Mouse (Mus musculus) C2C12 (cell line): ENCODE results near the gene Rbms2. TPM values are rescaled to one million over a fixed set of nuclear protein-coding genes. Genes with fewer than 3 reads are reported as not detected.
"Not testable (repeated sequence)": the region's sequence is repeated elsewhere in the genome, so short reads cannot be mapped to it uniquely, and the experiment has no call there.

Source experiments
- H3K27me3 ChIP-seq: one replicate; pipeline ENCODE4 v1.6.1; 2011; ENCODE audit not compliant: control insufficient read depth, insufficient read depth, insufficient read length
- H3K36me3 ChIP-seq: one replicate; pipeline ENCODE4 v1.6.1; 2011; ENCODE audit not compliant: control insufficient read depth, insufficient read depth
- H3K4me3 ChIP-seq: one replicate; pipeline ENCODE4 v1.5.1; 2011; ENCODE audit warnings: mild to moderate bottlenecking, control low read depth; ENCODE audit not compliant: poor library complexity, insufficient read depth, severe bottlenecking
- H3K79me2 ChIP-seq: one replicate; pipeline ENCODE4 v1.6.1; 2011; ENCODE audit not compliant: control insufficient read depth, insufficient read depth
- H3K79me3 ChIP-seq: one replicate; pipeline ENCODE4 v1.6.1; 2011; ENCODE audit warnings: low read depth, control low read depth
- H3ac ChIP-seq: one replicate; pipeline ENCODE3; 2011; ENCODE audit warnings: low read depth; ENCODE audit not compliant: control insufficient read depth, insufficient read length
- CEBPB ChIP-seq: IDR thresholded peaks from one replicate; pipeline ENCODE4 v1.6.1; 2011; ENCODE audit warnings: low read depth, mild to moderate bottlenecking, control low read depth, moderate library complexity
- CTCF ChIP-seq: IDR thresholded peaks from one replicate; pipeline ENCODE4 v1.5.1; 2011; ENCODE audit not compliant: control insufficient read depth, insufficient read depth, insufficient read length
- FOSL1 ChIP-seq: IDR thresholded peaks from one replicate; pipeline ENCODE4 v1.8.0; 2011; ENCODE audit warnings: mild to moderate bottlenecking, low read length; ENCODE audit not compliant: poor library complexity, insufficient read depth, severe bottlenecking
- MAX ChIP-seq: IDR thresholded peaks from one replicate; pipeline ENCODE4 v1.6.1; 2011; ENCODE audit warnings: mild to moderate bottlenecking, control low read depth
- MYOD1 ChIP-seq: IDR thresholded peaks from one replicate; pipeline ENCODE4 v1.6.1; 2011; ENCODE audit warnings: low read depth; ENCODE audit not compliant: control insufficient read depth, insufficient read length
- MYOG ChIP-seq: IDR thresholded peaks from one replicate; pipeline ENCODE4 v1.6.1; 2011; ENCODE audit not compliant: control insufficient read depth, insufficient read length; ENCODE audit errors: extremely low read depth
- USF1 ChIP-seq: IDR thresholded peaks from one replicate; pipeline ENCODE4 v1.6.1; 2011; ENCODE audit warnings: low read depth, mild to moderate bottlenecking, control low read depth, moderate library complexity
- polyA plus RNA-seq: library from polyadenylated mRNA; unstranded; fragments of >200 nt; fragmentation: generic; extraction: Trizol; gene quantifications from one replicate; pipeline ENCODE4 v1.2.1, GENCODE M21; 2012; ENCODE audit warnings: missing spikeins

The Rbms2 gene
- polyA plus RNA-seq, 1 experiment, result 61.4 TPM

DNA sequence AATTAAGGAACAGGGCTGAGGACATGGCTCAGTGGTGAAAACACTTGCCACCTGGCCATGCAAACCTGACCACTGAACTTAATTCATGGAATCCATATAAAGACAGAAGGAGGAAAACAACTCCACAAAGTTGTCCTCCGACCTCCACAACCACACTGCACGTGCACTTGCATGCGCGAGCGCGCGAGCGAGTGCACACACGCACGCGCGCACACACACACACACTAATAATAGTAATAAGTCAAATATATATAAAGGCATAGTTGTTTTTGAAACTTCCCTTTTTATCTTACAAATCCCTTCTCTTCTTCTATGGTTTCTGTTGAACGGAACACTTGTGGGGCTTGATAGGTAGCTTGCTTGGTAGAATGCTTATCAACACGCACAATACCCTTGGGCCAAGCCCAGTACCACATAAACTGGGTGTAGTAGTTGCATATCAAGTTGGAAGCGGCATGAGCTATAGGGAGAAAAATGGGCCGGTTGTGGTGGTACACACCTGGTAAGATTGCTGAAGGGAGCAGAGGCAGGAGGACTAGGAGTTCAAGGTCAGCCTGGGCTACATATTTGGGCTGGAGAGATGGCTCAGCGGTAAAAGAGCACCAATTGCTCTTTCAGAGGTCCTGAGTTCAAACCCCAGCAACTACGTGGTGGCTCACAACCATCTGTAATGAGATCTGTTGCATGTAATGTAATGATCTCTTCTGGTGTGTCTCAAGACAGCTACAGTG, 38.5 kb upstream of the Rbms2 start:
- TF ChIP-seq USF1, result no peak
- Histone ChIP-seq H3K27me3 (peaks cover 3% of the 10 kb centered on the region), H3K79me3 (no peaks in the 10 kb centered on the region), H3K79me2 (no peaks in the 10 kb centered on the region), H3ac (no peak overlapping the region), H3K36me3 (no peaks in the 10 kb centered on the region), H3K4me3 (no peak overlapping the region)

DNA sequence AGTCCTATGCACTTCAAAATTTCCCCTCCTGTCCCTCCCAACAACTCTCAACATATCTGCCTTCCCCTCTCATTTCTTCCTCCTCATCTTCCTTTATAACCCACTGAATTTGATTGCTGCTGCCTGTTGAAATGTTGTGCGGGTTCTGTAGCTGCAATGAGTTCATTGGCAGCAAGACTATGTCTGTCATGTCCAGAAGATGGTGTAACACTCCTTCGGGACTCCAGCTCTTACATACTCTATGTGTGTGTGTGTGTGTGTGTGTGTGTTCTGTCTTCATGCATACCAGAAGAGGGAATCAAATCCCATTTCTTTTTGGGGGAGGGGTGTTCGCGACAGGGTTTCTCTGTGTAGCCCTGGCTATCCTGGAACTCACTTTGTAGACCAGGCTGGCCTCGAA, 34.9 kb upstream of the Rbms2 start:
- TF ChIP-seq MYOG (no peak), CEBPB (no peak), CTCF (no peak), MAX (no peak), MYOD1 (no peak), USF1 (no peak), FOSL1 (no peak)
- Histone ChIP-seq H3K27me3 (no peaks in the 10 kb centered on the region), H3K79me3 (peaks cover 13% of the 10 kb centered on the region), H3K36me3 (peaks cover 4% of the 10 kb centered on the region), H3K4me3 (no peak overlapping the region), H3K79me2 (peaks cover 14% of the 10 kb centered on the region), H3ac (no peak overlapping the region)

DNA sequence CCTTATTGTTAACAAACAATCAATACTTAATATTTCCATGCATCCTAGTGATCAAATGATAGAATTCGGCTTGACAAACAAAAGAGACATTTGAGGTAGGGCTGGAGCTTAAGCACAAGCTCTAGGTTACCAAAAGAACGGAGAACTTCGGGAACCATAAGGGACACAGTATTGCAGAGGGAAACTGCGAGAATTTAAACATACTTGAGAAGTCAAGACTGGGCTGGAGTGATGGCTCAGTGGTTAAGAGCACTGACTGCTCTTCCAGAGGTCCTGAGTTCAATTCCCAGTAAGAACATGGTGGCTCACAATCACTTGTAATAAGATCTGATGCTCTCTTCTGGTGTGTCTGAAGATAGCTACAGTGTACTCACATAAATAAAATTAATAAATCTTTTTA, 34.0 kb upstream of the Rbms2 start:
- H3K27me3 ChIP-seq, H3K36me3 ChIP-seq, H3K4me3 ChIP-seq, H3ac ChIP-seq: not testable (repeated sequence)
- peaks cover 13% of the 10 kb centered on the region for H3K79me3 ChIP-seq
- H3K79me2 ChIP-seq, result peaks cover 23% of the 10 kb centered on the region

DNA sequence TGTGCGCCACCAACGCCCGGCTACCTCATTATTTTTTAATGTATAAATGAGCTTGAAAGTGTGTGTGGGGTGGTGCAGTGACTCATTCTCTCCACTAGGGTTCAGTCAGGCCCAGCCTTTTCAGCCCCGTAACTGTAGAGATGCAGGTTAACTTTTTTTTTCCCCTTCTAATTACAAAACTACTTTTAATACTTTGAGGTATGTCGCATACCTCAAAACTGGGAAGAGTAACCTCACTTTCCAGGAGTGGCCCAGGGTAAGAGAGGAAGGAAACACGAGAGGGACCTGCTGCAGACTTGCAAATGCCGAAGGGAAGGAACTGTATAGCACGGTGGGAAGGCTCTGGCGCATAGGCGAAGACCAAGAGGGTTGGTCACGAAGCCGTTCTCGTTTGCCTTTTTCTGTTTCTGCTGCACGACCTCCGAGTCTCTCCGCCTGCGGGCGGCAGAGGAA, 32.8 kb upstream of the Rbms2 start:
- no peak for TF ChIP-seq FOSL1
- no peak for TF ChIP-seq MYOD1
- TF ChIP-seq MYOG, result no peak
- no peak for TF ChIP-seq MAX
- TF ChIP-seq CTCF, result no peak
- no peak for TF ChIP-seq USF1
- no peak for TF ChIP-seq CEBPB
- peaks cover 26% of the 10 kb centered on the region for H3K79me2 ChIP-seq
- H3K79me3 ChIP-seq, result peaks cover 13% of the 10 kb centered on the region
- H3ac ChIP-seq, result no peak overlapping the region
- H3K36me3 ChIP-seq, result peaks cover 6% of the 10 kb centered on the region
- no peaks in the 10 kb centered on the region for H3K27me3 ChIP-seq
- H3K4me3 ChIP-seq, result no peak overlapping the region

DNA sequence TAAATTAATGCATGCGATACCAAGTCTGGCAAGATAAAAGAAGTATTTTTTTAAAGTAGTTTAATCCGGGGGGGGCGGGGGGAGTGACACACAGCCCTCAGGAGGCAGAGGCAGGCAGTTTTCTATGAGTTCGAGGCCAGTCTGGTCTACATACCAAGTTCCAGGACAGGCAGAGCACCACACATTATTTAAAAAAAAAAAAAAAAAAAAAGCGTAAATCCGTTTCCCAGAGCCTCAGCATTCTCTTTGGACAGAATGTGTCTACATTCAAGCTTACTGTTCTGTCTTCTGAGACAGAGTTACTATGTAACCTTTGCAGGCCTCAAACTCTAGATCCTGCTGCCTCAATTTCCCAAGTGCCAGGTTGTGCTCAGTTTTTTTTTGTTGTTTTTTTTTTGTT, 32.1 kb upstream of the Rbms2 start:
- Histone ChIP-seq H3K79me2 (peaks cover 26% of the 10 kb centered on the region), H3K4me3 (peak overlapping the region; percentile 67), H3ac (no peak overlapping the region), H3K79me3 (peaks cover 13% of the 10 kb centered on the region), H3K36me3 (peaks cover 6% of the 10 kb centered on the region), H3K27me3 (no peaks in the 10 kb centered on the region)
- TF ChIP-seq FOSL1 (no peak), USF1 (no peak), MAX (no peak), MYOD1 (no peak), MYOG (no peak), CEBPB (no peak), CTCF (no peak)

DNA sequence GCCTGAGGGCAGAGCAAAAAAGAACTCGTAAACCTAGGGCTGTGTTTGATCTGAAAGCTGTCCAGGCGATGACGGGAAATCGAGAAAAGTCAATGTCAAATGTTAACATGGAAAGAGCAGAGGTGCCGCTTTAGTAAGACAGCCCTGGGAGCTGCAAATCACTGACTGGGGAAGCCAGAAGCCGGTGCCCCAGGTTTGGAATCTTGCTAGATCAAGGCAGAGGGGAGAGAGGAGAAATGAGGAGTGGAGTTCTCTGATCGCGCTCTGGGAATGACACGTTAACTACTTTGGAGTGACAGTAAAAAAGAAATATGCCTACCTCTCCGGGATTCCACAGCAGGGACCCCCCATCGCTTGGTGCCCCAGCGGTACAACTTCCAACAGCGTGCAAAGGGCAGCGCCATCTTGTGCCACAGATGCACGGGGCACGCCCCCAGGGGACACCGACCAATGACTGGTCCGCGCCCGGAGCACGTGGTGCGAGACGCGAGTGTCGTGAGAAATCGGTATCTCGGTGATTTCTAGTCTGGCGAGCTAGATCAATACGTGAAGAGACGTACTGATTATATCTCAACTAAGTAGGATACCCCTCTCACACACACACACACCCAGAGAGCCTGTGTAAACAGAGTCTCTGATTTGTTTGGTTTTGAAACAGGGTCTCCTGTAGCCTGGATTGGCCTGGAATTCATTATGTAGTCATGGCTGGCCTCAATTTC, 31.5 kb upstream of the Rbms2 start, which contains the start of gene Spryd4:
TSS of gene Spryd4 (minus strand) at position 418 of the 719 bp plus-strand sequence.
- H3K36me3 ChIP-seq, result peaks cover 6% of the 10 kb centered on the region
- peaks cover 13% of the 10 kb centered on the region for H3K79me3 ChIP-seq
- TF ChIP-seq CEBPB, result no peak
- no peak for TF ChIP-seq FOSL1
- peak; percentile 96 for TF ChIP-seq MAX
- peak; percentile 99 for TF ChIP-seq USF1

More for the DNA sequence above, 31.5 kb upstream of the Rbms2 start, which contains the start of gene Spryd4:
- peak within 1 kb of the TSS; percentile 78 for H3ac ChIP-seq
- H3K4me3 ChIP-seq, result peak within 1 kb of the TSS; percentile 67
- no peaks in the 10 kb centered on the region for H3K27me3 ChIP-seq
- H3K79me2 ChIP-seq, result peaks cover 26% of the 10 kb centered on the region
